Mouse (Mus musculus) forebrain, embryonic 14.5 days (tissue): ENCODE results near the gene Ssh1. TPM values are rescaled to one million over a fixed set of nuclear protein-coding genes. Genes with fewer than 3 reads are reported as not detected.

Experiments used
- ATAC-seq: fragments of 200-750 bp; cut with Nextera tagmentation; 2 replicates; pipeline ENCODE4 v1.8.0; 2017; ENCODE audit warnings: mild to moderate bottlenecking, moderate library complexity
- DNase-seq: peaks from one replicate; pipeline ENCODE4 v3.0.0-alpha.2; 2015; ENCODE audit warnings: low spot score
- H3K27ac ChIP-seq: fragments of 300-500 bp; sonication (generic); 2 replicates; pipeline ENCODE4 v1.5.1; 2014; ENCODE audit warnings: low read depth, mild to moderate bottlenecking, control low read depth, low read length, moderate library complexity
- H3K27me3 ChIP-seq: fragments of 300-500 bp; sonication (generic); replicated peaks from 2 replicates; pipeline ENCODE4 v1.6.1; 2014; ENCODE audit warnings: low read length, control low read depth, mixed read lengths; ENCODE audit not compliant: control insufficient read depth, insufficient read depth
- H3K36me3 ChIP-seq: fragments of 300-500 bp; sonication (generic); 2 replicates; pipeline ENCODE4 v1.6.1; 2014; ENCODE audit warnings: low read length, control low read depth; ENCODE audit not compliant: control insufficient read depth, insufficient read depth
- H3K4me1 ChIP-seq: fragments of 300-500 bp; sonication (generic); 2 replicates; pipeline ENCODE4 v1.6.1; 2014; ENCODE audit warnings: antibody characterized with exemption, low read length, control low read depth; ENCODE audit not compliant: control insufficient read depth, insufficient read depth
- H3K4me2 ChIP-seq: fragments of 300-500 bp; sonication (generic); 2 replicates; pipeline ENCODE4 v1.6.1; 2014; ENCODE audit warnings: mild to moderate bottlenecking, control low read depth, low read length
- H3K4me3 ChIP-seq: fragments of 300-500 bp; sonication (generic); 2 replicates; pipeline ENCODE4 v1.5.1; 2014; ENCODE audit warnings: low read depth, low read length, control low read depth
- H3K9ac ChIP-seq: fragments of 300-500 bp; sonication (generic); 2 replicates; pipeline ENCODE4 v1.6.1; 2014; ENCODE audit warnings: mild to moderate bottlenecking, low read length, control low read depth, moderate library complexity
- H3K9me3 ChIP-seq: fragments of 300-500 bp; sonication (generic); replicated peaks from 2 replicates; pipeline ENCODE4 v1.6.1; 2016; ENCODE audit warnings: low read length, control low read depth, mixed read lengths; ENCODE audit not compliant: control insufficient read depth
- WGBS: fragments of 180-500 bp; shearing (Covaris S2); extraction: QIAGEN DNeasy Blood & Tissue Kit; methylation state at CpG from one replicate; pipeline ENCODE4 v1.1.7; 2014; 5-methylcytosine and 5-hydroxymethylcytosine counted together
- polyA plus RNA-seq: library from polyadenylated mRNA; unstranded; fragments of >200 nt; fragmentation: Nextera tagmentation; extraction: Ambion mirVana; gene quantifications from 2 replicates; pipeline ENCODE4 v1.2.1, GENCODE M21; 2014

Gene Ssh1
- polyA plus RNA-seq, 1 experiment from 2014 or later, result 16.0 TPM

DNA sequence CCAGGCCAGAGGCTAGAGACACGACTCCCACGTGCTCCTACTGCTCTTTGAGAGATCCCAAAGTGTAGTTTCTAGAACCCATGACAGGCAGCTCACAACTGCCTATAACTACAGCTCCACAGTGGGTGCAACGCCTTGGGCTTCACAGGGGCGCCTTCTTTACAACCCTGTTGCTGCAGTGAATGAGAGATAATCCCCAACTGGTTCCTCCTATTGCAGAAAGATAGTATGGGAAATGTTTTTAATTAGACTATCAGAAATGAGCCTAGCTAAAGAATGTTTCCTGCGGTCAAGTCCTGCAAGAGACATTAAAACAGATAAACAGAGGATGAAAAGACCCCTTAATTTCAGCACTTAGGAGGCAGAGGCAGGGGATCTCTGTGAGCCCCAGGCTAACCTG is 90.7 kb downstream of the Ssh1 start:
- DNase-seq, result no peak
- 0 out of 2 replicates have a peak overlapping the region, but pooled peaks have one; percentile 3 for H3K9ac ChIP-seq
- WGBS, result 76% methylated on average over 5 of the region's 5 CpGs
- H3K4me1 ChIP-seq, result peaks cover 49% of the 10 kb centered on the region
- no peaks in the 10 kb centered on the region for H3K36me3 ChIP-seq
- no peak overlapping the region for H3K27ac ChIP-seq
- H3K4me3 ChIP-seq, result no peak overlapping the region
- H3K27me3 ChIP-seq, result no peaks in the 10 kb centered on the region
- no peak for ATAC-seq
- H3K9me3 ChIP-seq, result no peaks in the 10 kb centered on the region
- H3K4me2 ChIP-seq, result no peak overlapping the region

DNA sequence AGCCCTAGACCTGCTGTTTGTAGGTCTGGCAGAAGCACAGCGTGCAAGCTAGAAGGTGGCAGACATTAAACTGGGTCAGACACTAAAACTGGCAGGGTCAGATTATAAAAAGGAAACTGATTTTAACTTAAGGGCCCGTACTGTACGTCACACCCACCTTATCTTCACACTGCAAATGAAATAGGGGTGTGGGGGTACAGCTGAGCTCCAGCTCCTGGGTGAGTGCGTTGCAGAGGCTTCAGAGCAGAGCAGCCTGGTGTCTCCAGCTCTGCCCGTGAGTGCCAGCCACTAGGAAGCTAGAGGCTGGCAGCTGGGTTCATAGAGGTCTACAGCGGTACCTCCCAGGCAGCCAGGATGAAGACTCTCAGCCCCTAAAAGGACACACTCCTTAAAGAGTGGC is 91.7 kb downstream of the Ssh1 start:
- Histone ChIP-seq H3K27ac (peak overlapping the region; percentile 35; the same call in 1 of the 2 replicates), H3K9me3 (no peaks in the 10 kb centered on the region), H3K36me3 (no peaks in the 10 kb centered on the region), H3K27me3 (no peaks in the 10 kb centered on the region), H3K9ac (no peak overlapping the region; the same call in 1 of the 2 replicates), H3K4me1 (peaks cover 46% of the 10 kb centered on the region), H3K4me2 (no peak overlapping the region), H3K4me3 (no peak overlapping the region)
- no peak for DNase-seq
- 74% methylated on average over 6 of the region's 6 CpGs for WGBS
- no peak for ATAC-seq

DNA sequence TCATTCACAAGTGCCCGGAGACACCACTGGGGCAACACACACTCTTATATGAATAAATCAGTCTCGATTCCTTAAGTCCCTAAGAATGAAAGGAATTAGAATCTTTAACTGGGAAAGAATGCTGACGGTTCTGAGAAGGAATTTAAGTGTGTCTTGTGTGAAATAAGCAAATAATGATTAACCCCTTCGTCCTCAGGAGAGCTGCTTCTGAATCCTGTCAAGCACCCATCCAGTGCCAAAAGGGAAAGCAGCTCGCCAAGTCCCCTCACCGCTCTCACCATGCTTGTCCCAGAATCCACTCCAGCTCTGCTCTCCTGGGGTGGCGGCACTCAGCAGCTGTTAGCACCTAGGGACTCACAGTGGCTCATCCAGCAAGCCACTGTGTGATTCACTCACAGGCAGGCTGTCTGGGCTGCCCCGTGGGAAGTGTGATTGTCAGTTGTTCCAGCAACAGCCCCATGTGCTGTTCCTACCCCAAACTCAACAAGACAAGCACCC is 92.6 kb downstream of the Ssh1 start:
- peak overlapping the region; percentile 44; the same call in 1 of the 2 replicates for H3K27ac ChIP-seq
- ATAC-seq (peak; percentile 36; the same call in 1 of the 2 replicates), DNase-seq (peak; percentile 45)
- WGBS, result 36% methylated on average over 8 of the region's 8 CpGs
- H3K9ac ChIP-seq, result no peak overlapping the region
- H3K4me2 ChIP-seq, result 0 out of 2 replicates have a peak overlapping the region, but pooled peaks have one; percentile 21
- peaks cover 37% of the 10 kb centered on the region for H3K4me1 ChIP-seq
- no peaks in the 10 kb centered on the region for H3K27me3 ChIP-seq
- H3K4me3 ChIP-seq, result no peak overlapping the region
- no peaks in the 10 kb centered on the region for H3K36me3 ChIP-seq
- no peaks in the 10 kb centered on the region for H3K9me3 ChIP-seq

DNA sequence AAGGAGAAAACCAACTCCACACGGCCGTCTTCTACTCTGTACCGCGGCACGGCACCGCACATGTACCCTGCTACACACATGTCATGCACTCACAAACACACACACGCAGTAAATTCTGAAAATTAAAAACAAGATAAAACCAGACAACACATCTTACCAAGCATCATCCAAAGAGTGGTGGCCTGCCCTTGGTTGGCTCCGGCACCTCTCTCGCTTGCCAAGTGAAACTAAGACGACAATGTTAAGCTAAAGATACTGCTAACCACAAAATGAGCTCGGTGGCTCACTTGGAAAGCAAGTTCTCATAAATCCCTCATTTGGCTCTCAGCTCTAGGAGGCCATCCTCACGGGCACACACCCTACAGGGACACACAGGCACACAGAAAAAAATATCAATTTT is 94.2 kb downstream of the Ssh1 start:
- Histone ChIP-seq H3K27me3 (no peaks in the 10 kb centered on the region), H3K4me3 (no peak overlapping the region), H3K36me3 (no peaks in the 10 kb centered on the region), H3K9ac (no peak overlapping the region), H3K27ac (no peak overlapping the region; the same call in 1 of the 2 replicates), H3K4me2 (no peak overlapping the region), H3K9me3 (no peaks in the 10 kb centered on the region), H3K4me1 (peaks cover 23% of the 10 kb centered on the region)
- ATAC-seq, result no peak
- 89% methylated on average over 12 of the region's 12 CpGs for WGBS
- no peak for DNase-seq

DNA sequence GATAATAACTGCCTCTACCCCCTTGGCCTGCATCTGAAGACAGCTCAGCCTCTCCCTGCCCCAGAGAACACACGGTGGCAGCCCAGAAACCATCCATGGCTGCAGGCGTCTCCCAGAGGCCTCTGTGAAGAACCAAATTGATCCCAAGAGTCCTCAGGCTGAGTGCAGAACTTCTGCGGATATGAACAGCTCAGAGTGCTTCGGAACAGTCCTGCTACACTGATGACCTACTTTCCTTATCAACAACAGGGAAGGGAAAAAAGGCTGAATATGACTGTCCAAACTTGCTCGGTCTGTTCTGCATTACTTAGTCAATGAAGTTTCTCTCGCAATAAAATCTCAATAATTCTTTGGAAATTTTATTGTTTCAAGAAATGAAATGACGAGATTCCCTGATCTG is 101.7 kb downstream of the Ssh1 start:
- Histone ChIP-seq H3K9ac (no peak overlapping the region), H3K9me3 (no peaks in the 10 kb centered on the region), H3K36me3 (no peaks in the 10 kb centered on the region), H3K4me3 (no peak overlapping the region), H3K4me2 (no peak overlapping the region), H3K27me3 (no peaks in the 10 kb centered on the region), H3K27ac (no peak overlapping the region), H3K4me1 (peaks cover 19% of the 10 kb centered on the region)
- DNase-seq (no peak), ATAC-seq (no peak)
- 90% methylated on average over 7 of the region's 7 CpGs for WGBS

DNA sequence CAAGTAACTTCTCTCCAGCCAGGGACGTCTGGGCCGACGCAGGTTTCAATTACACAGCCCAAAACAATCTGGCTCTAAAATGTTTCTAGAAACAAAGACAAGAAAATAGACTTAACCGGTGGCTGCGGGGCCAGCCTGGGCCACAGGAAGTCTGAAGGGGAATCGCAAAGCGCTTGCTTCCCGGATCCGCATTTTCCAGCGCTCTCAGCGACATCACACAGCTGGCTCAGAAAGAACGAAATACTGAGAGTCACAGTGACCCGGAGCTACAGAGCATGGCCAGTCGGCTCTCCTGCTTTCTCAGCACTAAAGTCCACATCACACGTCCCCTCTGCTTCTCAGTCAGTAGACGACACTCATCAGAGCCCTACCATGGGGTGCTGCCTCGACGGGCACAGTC is 102.8 kb downstream of the Ssh1 start:
- H3K4me1 ChIP-seq, result peaks cover 21% of the 10 kb centered on the region
- no peak overlapping the region for H3K4me2 ChIP-seq
- no peak overlapping the region for H3K4me3 ChIP-seq
- no peak for DNase-seq
- no peak for ATAC-seq
- no peak overlapping the region; the same call in 1 of the 2 replicates for H3K27ac ChIP-seq
- no peaks in the 10 kb centered on the region for H3K36me3 ChIP-seq
- H3K9ac ChIP-seq, result no peak overlapping the region
- no peaks in the 10 kb centered on the region for H3K9me3 ChIP-seq
- 91% methylated on average over 18 of the region's 18 CpGs for WGBS
- H3K27me3 ChIP-seq, result no peaks in the 10 kb centered on the region

DNA sequence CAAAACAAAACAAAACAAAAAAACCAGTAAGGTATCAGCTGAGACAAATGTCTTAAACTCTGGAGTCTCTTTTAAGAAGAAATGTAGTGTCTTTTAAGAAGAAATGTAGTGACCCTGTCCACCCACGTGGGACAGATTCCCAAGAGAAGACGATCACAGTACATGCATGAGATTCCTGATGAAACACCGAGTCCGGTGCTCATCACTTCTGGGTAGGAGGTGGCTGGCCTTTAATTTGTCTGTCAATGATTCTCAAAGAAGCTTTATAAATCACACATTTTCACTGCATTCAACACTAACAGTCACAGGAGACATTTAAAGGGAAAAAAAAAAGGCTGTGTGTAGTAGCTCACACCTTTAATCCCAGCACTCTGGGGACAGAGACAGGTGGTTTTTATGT is 103.8 kb downstream of the Ssh1 start:
- ATAC-seq, result no peak
- Histone ChIP-seq H3K4me1 (peaks cover 29% of the 10 kb centered on the region), H3K4me2 (no peak overlapping the region), H3K9ac (no peak overlapping the region), H3K4me3 (no peak overlapping the region), H3K27me3 (no peaks in the 10 kb centered on the region), H3K36me3 (no peaks in the 10 kb centered on the region), H3K9me3 (no peaks in the 10 kb centered on the region), H3K27ac (no peak overlapping the region)
- no peak for DNase-seq
- WGBS, result 69% methylated on average over 4 of the region's 4 CpGs

DNA sequence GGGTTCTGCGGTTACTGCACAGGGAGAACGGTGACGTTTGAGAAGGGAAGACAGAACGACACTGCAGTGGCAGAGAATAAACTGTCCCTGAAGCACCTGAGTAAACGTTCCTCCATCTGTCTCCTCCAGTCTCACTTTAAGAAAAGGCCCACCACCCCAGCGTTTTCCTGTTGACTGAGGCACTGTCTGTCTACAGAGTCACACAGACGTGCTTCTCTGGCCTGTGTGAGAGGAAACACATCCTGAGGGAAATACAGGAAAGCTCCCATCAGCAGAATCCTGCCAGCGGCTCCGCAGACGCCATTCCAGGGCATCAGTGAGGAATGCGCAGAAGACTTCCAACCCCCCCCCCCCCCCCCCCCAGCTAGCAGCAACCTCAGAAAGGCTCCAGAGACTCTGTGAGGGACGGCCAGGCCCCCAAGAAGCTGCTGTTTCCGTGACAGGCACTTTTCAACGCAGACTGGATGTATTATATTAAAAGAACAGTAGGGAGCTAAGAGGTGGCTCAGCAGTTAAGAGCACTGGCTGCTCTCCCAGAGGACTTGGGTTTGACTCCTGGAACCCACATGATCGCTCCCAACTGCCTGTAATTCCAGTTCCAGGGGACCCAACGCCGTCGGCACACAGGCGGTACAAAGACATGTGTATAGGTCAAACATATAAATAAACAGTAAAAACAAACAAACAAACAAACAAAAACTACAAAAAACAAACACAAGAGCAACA is 104.3 kb downstream of the Ssh1 start:
- no peak for DNase-seq
- H3K9ac ChIP-seq, result 0 out of 2 replicates have a peak overlapping the region, but pooled peaks have one; percentile 7
- H3K4me2 ChIP-seq, result no peak overlapping the region
- H3K36me3 ChIP-seq, result no peaks in the 10 kb centered on the region
- ATAC-seq, result no peak
- peak overlapping the region; percentile 40; the same call in 1 of the 2 replicates for H3K27ac ChIP-seq
- peaks cover 31% of the 10 kb centered on the region for H3K4me1 ChIP-seq
- WGBS, result 29% methylated on average over 19 of the region's 19 CpGs
- no peaks in the 10 kb centered on the region for H3K9me3 ChIP-seq
- no peak overlapping the region for H3K4me3 ChIP-seq
- H3K27me3 ChIP-seq, result no peaks in the 10 kb centered on the region

DNA sequence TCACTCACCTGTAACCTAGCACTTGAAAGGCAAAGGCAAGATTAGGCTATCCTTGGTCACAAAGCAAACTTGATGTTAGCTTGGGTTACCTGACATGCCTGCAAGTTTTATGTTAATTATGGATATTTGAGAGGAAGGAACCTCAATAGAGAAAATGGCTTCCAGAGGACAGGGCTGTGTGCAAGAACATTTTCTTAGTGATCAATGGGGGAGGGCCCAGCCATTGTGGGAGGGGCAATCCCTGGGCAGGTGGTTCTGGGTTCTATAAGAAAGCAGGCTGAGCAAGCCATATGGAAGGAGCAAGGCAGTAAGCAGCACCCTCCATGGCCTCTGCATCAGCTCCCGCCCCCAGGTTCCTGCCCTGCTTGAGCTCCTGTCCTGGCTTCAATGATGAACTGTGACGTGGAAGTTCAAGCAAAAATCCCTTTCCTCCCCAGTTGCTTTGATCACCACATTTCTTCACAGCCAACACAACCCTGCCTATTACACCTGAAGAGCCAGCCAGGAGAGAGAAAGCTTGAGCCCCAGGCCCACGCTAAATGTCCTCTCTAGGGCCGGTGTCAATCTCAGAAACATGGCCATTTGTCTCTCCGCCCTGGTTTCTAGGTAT is 105.4 kb downstream of the Ssh1 start:
- Histone ChIP-seq H3K27ac (peak overlapping the region; percentile 40), H3K9me3 (no peaks in the 10 kb centered on the region), H3K27me3 (no peaks in the 10 kb centered on the region), H3K4me2 (no peak overlapping the region), H3K4me1 (peaks cover 41% of the 10 kb centered on the region), H3K9ac (no peak overlapping the region), H3K4me3 (no peak overlapping the region), H3K36me3 (no peaks in the 10 kb centered on the region)
- ATAC-seq (no peak), DNase-seq (no peak)
- 85% methylated on average over 5 of the region's 5 CpGs for WGBS
